Mouse (Mus musculus) embryonic facial prominence, embryonic 12.5 days (tissue): Measurements from ENCODE around the gene Txndc15. TPM values are rescaled to one million over a fixed set of nuclear protein-coding genes. Genes with fewer than 3 reads are reported as not detected.

Experiments
- polyA plus RNA-seq: library from polyadenylated mRNA; unstranded; fragments of >200 nt; fragmentation: Nextera tagmentation; extraction: Ambion mirVana; gene quantifications from 2 replicates; pipeline ENCODE4 v1.2.1, GENCODE M21; 2016

The Txndc15 gene
- polyA plus RNA-seq, 1 experiment from 2014 or later, result 99.8 TPM

Other genes with a start within 250 kb of the Txndc15 start
- gene Dbn1, start 226.5 kb upstream of the Txndc15 start, polyA plus RNA-seq, result 383 and 387 TPM in 2 replicates
- 172 and 182 TPM in 2 replicates for gene Pdlim7, start 201.0 kb upstream of the Txndc15 start, polyA plus RNA-seq
- 2.5 and 3.0 TPM in 2 replicates for gene Dok3, start 185.4 kb upstream of the Txndc15 start, polyA plus RNA-seq
- gene Ddx41, start 178.0 kb upstream of the Txndc15 start, polyA plus RNA-seq, result 78.5 and 80.3 TPM in 2 replicates
- gene Fam193b, start 143.5 kb upstream of the Txndc15 start, polyA plus RNA-seq, result 59.5 and 65.6 TPM in 2 replicates
- 120 and 127 TPM in 2 replicates for gene Tmed9, start 140.9 kb upstream of the Txndc15 start, polyA plus RNA-seq
- gene B4galt7, start 114.8 kb upstream of the Txndc15 start, polyA plus RNA-seq, result 35.3 and 38.9 TPM in 2 replicates
- gene Caml, start 91.6 kb upstream of the Txndc15 start, polyA plus RNA-seq, result 67.0 and 69.7 TPM in 2 replicates
- gene Ddx46, start 79.6 kb upstream of the Txndc15 start, polyA plus RNA-seq, result 42.4 and 45.6 TPM in 2 replicates
- 83.6 and 83.9 TPM in 2 replicates for gene B230219D22Rik, start 21.5 kb upstream of the Txndc15 start, polyA plus RNA-seq
- gene Pcbd2, start 12.7 kb downstream of the Txndc15 start, polyA plus RNA-seq, result 56.6 TPM in 2 replicates
- gene Catsper3, start 69.9 kb downstream of the Txndc15 start, polyA plus RNA-seq, result not detected in 2 replicates
- gene Pitx1, start 121.5 kb downstream of the Txndc15 start, polyA plus RNA-seq, result 99.0 and 157 TPM in 2 replicates